Mouse (Mus musculus): Measurements from ENCODE around the gene Hdac5. TPM values are rescaled to one million over a fixed set of nuclear protein-coding genes. Genes with fewer than 3 reads are reported as not detected.
A peak's percentile ranks its signal among the peaks of the same experiment; 100 is the strongest.

Gene Hdac5
- polyA plus RNA-seq, 1 experiment from 2014 or later: 54.8 TPM

GRCm38 (mm10) chr11:102198245-102198644 lies 31.7 kb downstream of the Hdac5 start:
- no peak overlapping the region for H3K4me2 ChIP-seq (ENCODE audit: low read depth, low read length)
- H3K4me1 ChIP-seq (ENCODE audit: control insufficient read depth, insufficient read depth, low read length): no peaks in the 10 kb centered on the region
- H3K36me3 ChIP-seq (ENCODE audit: control insufficient read depth, insufficient read depth, low read length): peaks cover 27% of the 10 kb centered on the region
- no peaks in the 10 kb centered on the region for H3K27me3 ChIP-seq (replicated peaks; ENCODE audit: control insufficient read depth, insufficient read depth, low read length)
- no peaks in the 10 kb centered on the region for H3K9me3 ChIP-seq (ENCODE audit: control insufficient read depth, low read length)
- no peak for ATAC-seq
- H3K27ac ChIP-seq (ENCODE audit: low read length): no peak overlapping the region
- H3K4me3 ChIP-seq (ENCODE audit: low read length): no peak overlapping the region
- 69% methylated on average over 6 of the region's 6 CpGs for WGBS
- no peak overlapping the region for H3K9ac ChIP-seq (ENCODE audit: low read depth, low read length)

DNA sequence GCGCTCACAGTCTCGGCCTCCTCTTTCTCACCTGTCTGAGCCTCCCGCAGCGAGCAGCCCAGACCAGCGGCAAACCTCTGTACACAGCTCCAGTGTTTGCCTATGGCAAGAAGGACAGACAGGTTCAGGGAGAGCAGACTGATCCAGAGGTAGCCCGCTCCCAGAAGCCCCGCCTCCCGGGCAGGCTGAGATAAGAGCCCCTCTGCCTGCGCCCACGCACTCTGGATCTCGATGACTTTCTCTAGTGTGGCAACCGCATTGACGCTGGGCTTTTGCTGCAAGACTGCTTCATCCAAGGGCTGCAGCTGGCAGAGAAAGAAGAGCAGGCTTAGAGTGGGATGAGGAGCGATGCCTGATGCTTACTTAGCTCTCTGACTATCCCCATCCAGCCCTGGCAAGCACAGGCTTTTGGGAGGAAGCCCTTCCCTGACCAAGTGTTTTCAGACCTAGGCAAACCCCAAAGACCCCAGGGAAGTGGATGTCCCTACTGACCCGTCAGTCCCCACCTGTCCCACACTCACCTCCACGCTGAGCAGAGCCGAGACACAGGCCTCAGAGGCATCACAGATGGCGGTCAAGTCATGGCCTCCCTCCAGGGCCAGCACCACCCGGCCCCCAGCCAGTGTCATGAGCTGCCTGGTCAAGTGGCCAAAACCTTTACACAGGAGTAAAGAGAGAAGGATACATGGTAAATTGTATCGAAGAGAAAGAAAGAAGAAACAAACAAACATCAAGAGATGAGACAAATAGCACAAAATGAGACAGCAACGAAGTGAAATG lies 33.8 kb downstream of the Hdac5 start:
- H3K4me1 ChIP-seq (ENCODE audit: control insufficient read depth, insufficient read depth, low read length): peaks cover 2% of the 10 kb centered on the region; the same call in 1 of the 2 replicates
- ATAC-seq: peak; percentile 40; the same call in 1 of the 2 replicates
- no peak overlapping the region for H3K4me2 ChIP-seq (ENCODE audit: low read depth, low read length)
- no peak overlapping the region for H3K27ac ChIP-seq (ENCODE audit: low read length)
- H3K9me3 ChIP-seq (ENCODE audit: control insufficient read depth, low read length): no peaks in the 10 kb centered on the region
- WGBS: 72% methylated on average over 21 of the region's 21 CpGs
- H3K9ac ChIP-seq (ENCODE audit: low read depth, low read length): no peak overlapping the region
- H3K36me3 ChIP-seq (ENCODE audit: control insufficient read depth, insufficient read depth, low read length): peaks cover 21% of the 10 kb centered on the region
- no peak overlapping the region for H3K4me3 ChIP-seq (ENCODE audit: low read length)
- H3K27me3 ChIP-seq (replicated peaks; ENCODE audit: control insufficient read depth, insufficient read depth, low read length): no peaks in the 10 kb centered on the region

DNA sequence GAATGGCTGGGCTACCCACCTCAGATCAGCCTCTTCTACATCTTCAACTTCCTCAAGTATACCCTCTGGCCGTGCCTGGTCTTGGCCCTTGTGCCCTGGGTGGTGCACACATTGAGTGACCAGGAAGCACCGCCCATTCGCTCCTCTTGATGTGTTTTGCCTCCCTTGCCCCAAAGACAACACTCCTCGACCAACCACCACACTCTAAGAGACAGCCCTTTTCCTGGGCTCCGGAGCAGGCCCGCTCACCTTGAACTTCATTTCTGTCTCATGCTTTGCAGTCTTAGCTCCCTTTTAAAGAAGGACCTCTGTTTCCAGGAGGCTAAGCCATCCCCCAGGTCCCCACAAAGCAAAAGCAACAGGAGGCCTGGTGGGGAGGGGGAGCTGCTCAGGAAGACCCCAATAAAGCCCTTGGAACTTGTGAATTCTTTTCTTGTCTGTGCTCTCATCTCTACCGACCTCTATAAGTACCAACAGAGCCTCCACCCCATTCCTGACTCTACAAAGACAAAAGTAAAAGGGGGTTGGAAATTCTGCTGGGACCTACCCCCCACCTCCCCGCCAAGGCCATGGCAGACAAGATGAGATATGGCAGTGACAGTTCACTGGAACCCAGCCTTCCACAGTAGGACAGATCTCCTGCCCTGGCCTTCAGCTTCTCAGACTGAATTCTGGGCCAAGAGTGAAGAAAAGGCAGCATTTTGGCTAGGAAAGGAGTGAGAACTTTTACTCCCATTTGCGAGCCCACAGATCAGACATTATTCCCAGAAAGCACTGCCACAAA lies 36.1 kb downstream of the Hdac5 start:
- H3K27me3 ChIP-seq (replicated peaks; ENCODE audit: control insufficient read depth, insufficient read depth, low read length): no peaks in the 10 kb centered on the region
- H3K36me3 ChIP-seq (ENCODE audit: control insufficient read depth, insufficient read depth, low read length): peaks cover 16% of the 10 kb centered on the region; the same call in 1 of the 2 replicates
- no peak for ATAC-seq
- WGBS: 84% methylated on average over 9 of the region's 9 CpGs
- H3K27ac ChIP-seq (ENCODE audit: low read length): no peak overlapping the region
- H3K4me3 ChIP-seq (ENCODE audit: low read length): no peak overlapping the region
- no peak overlapping the region for H3K4me2 ChIP-seq (ENCODE audit: low read depth, low read length)
- H3K9me3 ChIP-seq (ENCODE audit: control insufficient read depth, low read length): no peaks in the 10 kb centered on the region
- peaks cover 12% of the 10 kb centered on the region; the same call in 1 of the 2 replicates for H3K4me1 ChIP-seq (ENCODE audit: control insufficient read depth, insufficient read depth, low read length)
- H3K9ac ChIP-seq (ENCODE audit: low read depth, low read length): no peak overlapping the region

DNA sequence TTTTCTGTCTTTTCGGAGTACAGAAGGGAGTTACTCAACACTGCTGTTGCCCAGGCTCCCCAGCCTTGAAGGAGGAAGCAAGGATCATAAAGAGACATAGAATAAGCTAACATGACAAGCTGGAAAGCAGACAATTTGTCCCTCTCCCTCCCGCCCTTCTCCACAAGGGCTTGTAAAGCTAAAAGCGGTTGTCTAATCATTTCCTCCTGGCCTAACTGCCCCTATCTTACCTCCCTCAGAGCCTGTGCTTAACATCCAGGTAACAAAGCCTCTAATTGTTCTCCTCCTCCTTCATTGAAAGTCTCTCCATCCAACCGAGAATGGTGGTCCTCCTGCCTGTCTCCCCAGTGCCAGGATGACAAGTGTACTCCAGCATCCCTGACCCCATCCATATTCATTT lies 39.1 kb downstream of the Hdac5 start:
- Histone ChIP-seq H3K9me3 (ENCODE audit: control insufficient read depth, low read length) (no peaks in the 10 kb centered on the region), H3K9ac (ENCODE audit: low read depth, low read length) (peak overlapping the region; percentile 41; the same call in 1 of the 2 replicates), H3K4me2 (ENCODE audit: low read depth, low read length) (peak overlapping the region; percentile 91; the same call in 1 of the 2 replicates), H3K36me3 (ENCODE audit: control insufficient read depth, insufficient read depth, low read length) (peaks cover 4% of the 10 kb centered on the region; the same call in 1 of the 2 replicates), H3K4me1 (ENCODE audit: control insufficient read depth, insufficient read depth, low read length) (peaks cover 12% of the 10 kb centered on the region; the same call in 1 of the 2 replicates), H3K27ac (ENCODE audit: low read length) (no peak overlapping the region; the same call in 1 of the 2 replicates), H3K4me3 (ENCODE audit: low read length) (no peak overlapping the region), H3K27me3 (replicated peaks; ENCODE audit: control insufficient read depth, insufficient read depth, low read length) (no peaks in the 10 kb centered on the region)
- no peak for ATAC-seq
- WGBS: 40% methylated on average over 4 of the region's 4 CpGs

DNA sequence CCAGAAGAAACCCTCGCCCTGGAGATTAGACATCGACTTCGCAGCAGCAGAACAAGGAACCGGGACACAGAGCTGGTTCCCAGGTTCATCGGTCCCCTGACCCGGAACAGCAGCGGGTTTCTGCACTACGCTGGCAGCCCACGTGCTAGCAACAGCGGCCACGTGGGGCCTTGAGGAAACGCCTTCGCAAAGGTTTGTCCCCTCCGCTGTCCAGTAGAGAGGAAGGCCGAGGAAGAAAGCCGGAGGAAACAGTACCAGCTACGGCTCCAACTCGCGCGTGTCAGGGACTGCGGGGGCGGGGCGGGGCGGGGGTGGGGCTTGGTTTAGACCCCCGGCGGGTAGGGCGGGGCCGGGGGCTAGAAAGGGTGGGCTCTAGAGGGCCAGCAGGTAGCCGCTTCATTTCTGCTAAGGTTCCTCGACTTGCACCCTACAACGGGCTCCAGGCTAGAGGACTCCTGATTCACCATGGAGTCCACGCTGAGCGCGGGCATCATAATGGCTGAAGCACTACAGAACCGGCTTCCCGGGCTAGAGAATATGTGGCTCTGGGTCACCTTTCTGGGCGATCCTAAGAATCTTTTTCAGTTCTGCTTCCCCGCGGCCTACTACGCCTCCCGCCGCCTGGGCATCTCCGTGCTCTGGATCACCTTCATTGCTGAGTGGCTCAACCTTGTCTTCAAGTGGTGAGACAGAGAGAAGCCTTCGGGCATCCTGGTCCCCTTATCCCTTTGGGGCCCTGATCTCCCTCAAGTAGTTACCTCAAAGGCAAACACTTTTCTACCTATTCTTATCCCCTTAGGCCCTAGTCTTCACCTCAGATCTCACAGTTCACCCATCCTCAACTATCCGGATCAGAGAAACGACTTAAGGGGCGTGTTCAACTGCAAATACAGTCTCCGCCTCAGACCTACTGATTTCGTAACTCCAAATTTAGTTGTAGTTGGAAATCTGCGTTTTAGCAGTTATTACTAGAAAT lies 40.2 kb downstream of the Hdac5 start, which contains the start of gene G6pc3:
Gene G6pc3, plus strand, starts transcription at position 160 of the 976 bp plus-strand sequence.
- Histone ChIP-seq H3K27ac (ENCODE audit: low read length) (peak within 1 kb of the TSS; percentile 69), H3K36me3 (ENCODE audit: control insufficient read depth, insufficient read depth, low read length) (0 out of 2 replicates have a peak, but pooled peaks cover 2% of the 10 kb centered on the region), H3K4me1 (ENCODE audit: control insufficient read depth, insufficient read depth, low read length) (peaks cover 12% of the 10 kb centered on the region; the same call in 1 of the 2 replicates), H3K4me3 (ENCODE audit: low read length) (peak within 1 kb of the TSS; percentile 69), H3K4me2 (ENCODE audit: low read depth, low read length) (peak within 1 kb of the TSS; percentile 91), H3K9ac (ENCODE audit: low read depth, low read length) (peak within 1 kb of the TSS; percentile 74), H3K27me3 (replicated peaks; ENCODE audit: control insufficient read depth, insufficient read depth, low read length) (no peaks in the 10 kb centered on the region), H3K9me3 (ENCODE audit: control insufficient read depth, low read length) (no peaks in the 10 kb centered on the region)
- ATAC-seq: peak; percentile 78
- 2% methylated on average over 46 of the region's 50 CpGs for WGBS

GRCm38 (mm10) chr11:102188980-102189379 lies 41.0 kb downstream of the Hdac5 start:
- peaks cover 12% of the 10 kb centered on the region; the same call in 1 of the 2 replicates for H3K4me1 ChIP-seq (ENCODE audit: control insufficient read depth, insufficient read depth, low read length)
- peak overlapping the region; percentile 74 for H3K9ac ChIP-seq (ENCODE audit: low read depth, low read length)
- peak; percentile 0; the same call in 1 of the 2 replicates for ATAC-seq
- no peaks in the 10 kb centered on the region for H3K27me3 ChIP-seq (replicated peaks; ENCODE audit: control insufficient read depth, insufficient read depth, low read length)
- WGBS: 68% methylated on average over 6 of the region's 6 CpGs
- H3K4me3 ChIP-seq (ENCODE audit: low read length): peak overlapping the region; percentile 69
- peak overlapping the region; percentile 69 for H3K27ac ChIP-seq (ENCODE audit: low read length)
- H3K36me3 ChIP-seq (ENCODE audit: control insufficient read depth, insufficient read depth, low read length): 0 out of 2 replicates have a peak, but pooled peaks cover 2% of the 10 kb centered on the region
- H3K4me2 ChIP-seq (ENCODE audit: low read depth, low read length): peak overlapping the region; percentile 91
- no peaks in the 10 kb centered on the region for H3K9me3 ChIP-seq (ENCODE audit: control insufficient read depth, low read length)

DNA sequence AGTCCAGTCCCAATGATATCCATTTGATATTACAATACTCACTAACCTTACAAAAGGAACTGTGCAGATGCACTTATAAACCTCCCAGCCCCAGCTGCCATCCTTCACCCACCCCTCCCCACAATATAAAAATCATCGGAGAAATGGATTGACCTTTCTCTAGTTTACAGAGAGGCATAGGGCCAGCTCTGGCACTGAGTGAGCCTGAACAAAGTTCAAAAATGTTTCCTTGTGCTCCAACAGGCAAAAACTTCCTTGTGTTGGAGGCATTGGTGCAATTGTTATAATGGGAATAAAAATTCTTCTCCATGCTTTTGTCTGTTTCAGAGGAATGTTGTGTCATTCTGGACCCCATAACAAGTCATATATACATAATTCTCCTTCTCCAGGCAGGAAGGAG lies 43.7 kb downstream of the Hdac5 start:
- H3K4me1 ChIP-seq (ENCODE audit: control insufficient read depth, insufficient read depth, low read length): peaks cover 16% of the 10 kb centered on the region
- no peak overlapping the region for H3K4me3 ChIP-seq (ENCODE audit: low read length)
- no peak overlapping the region for H3K9ac ChIP-seq (ENCODE audit: low read depth, low read length)
- no peaks in the 10 kb centered on the region for H3K9me3 ChIP-seq (ENCODE audit: control insufficient read depth, low read length)
- no peaks in the 10 kb centered on the region for H3K27me3 ChIP-seq (replicated peaks; ENCODE audit: control insufficient read depth, insufficient read depth, low read length)
- H3K27ac ChIP-seq (ENCODE audit: low read length): peak overlapping the region; percentile 92
- no peak for ATAC-seq
- peaks cover 2% of the 10 kb centered on the region; the same call in 1 of the 2 replicates for H3K36me3 ChIP-seq (ENCODE audit: control insufficient read depth, insufficient read depth, low read length)
- 55% methylated on average over 1 of the region's 1 CpGs for WGBS
- no peak overlapping the region for H3K4me2 ChIP-seq (ENCODE audit: low read depth, low read length)

- Histone ChIP-seq H3K9ac (ENCODE audit: low read depth, low read length) (peak overlapping the region; percentile 94; the same call in 1 of the 2 replicates), H3K4me3 (ENCODE audit: low read length) (peak overlapping the region; percentile 94), H3K36me3 (ENCODE audit: control insufficient read depth, insufficient read depth, low read length) (peaks cover 2% of the 10 kb centered on the region; the same call in 1 of the 2 replicates), H3K27ac (ENCODE audit: low read length) (peak overlapping the region; percentile 92), H3K4me2 (ENCODE audit: low read depth, low read length) (peak overlapping the region; percentile 64), H3K4me1 (ENCODE audit: control insufficient read depth, insufficient read depth, low read length) (peaks cover 12% of the 10 kb centered on the region), H3K27me3 (replicated peaks; ENCODE audit: control insufficient read depth, insufficient read depth, low read length) (no peaks in the 10 kb centered on the region), H3K9me3 (ENCODE audit: control insufficient read depth, low read length) (no peaks in the 10 kb centered on the region)
- no peak for ATAC-seq
- WGBS: 46% methylated on average over 3 of the region's 3 CpGs
These were observed 44.3 kb downstream of the Hdac5 start for GRCm38 (mm10) chr11:102185677-102186076.

All from intestine, embryonic 16.5 days (tissue).